Mouse (Mus musculus): ENCODE measurements around the gene Tpbpb.
"Not testable (repeated sequence)": the region's sequence is repeated elsewhere in the genome, so short reads cannot be mapped to it uniquely, and the experiment has no call there.

Gene Tpbpb

DNA sequence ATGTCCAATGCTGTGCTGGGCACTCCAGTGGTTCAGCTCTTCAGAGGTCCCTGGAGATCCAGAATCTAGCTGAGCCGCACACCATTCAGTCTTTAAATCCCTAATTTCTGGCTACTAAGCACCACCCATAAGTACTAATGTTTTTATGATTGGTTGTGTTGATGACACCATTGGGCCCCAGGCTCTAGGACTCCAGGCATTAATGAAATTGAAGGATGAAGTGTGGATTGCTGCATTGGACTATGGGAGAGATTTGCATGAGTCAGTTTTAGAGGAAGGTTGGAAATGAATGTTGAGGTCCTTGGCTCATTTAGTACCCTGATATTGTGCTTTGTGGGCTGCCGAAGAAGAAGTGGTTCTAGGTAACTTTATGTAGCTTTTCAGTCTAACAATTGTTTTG is at the start of gene Tpbpb:
Gene Tpbpb, minus strand, starts transcription at position 101 of the 400 bp plus-strand sequence.
- DNase-seq, result not testable (repeated sequence)

GRCm38 (mm10) chr13:60941884-60942283 is 37.2 kb upstream of the Tpbpb start, which contains the start of gene Tpbpa:
Gene Tpbpa, minus strand, starts transcription at chr13:60941984.
- not testable (repeated sequence) for DNase-seq

- DNase-seq, result no peak
These were observed 31.8 kb upstream of the Tpbpb start, which contains the start of the genes Gm49391 and Ctla2a for GRCm38 (mm10) chr13:60936500-60936901. Gene Gm49391, minus strand, starts transcription at chr13:60936571. Gene Ctla2a, minus strand, starts transcription at chr13:60936625.

- not testable (repeated sequence) for DNase-seq
These were observed 30.8 kb upstream of the Tpbpb start, which contains the start of gene Gm49393 for GRCm38 (mm10) chr13:60935490-60935889. Gene Gm49393, minus strand, starts transcription at chr13:60935590.

- DNase-seq, result no peak
These were observed 7.4 kb downstream of the Tpbpb start, which contains the start of gene Ctla2b for GRCm38 (mm10) chr13:60897328-60897727. Gene Ctla2b, minus strand, starts transcription at chr13:60897447.

GRCm38 (mm10) chr13:60896794-60897193 is 7.9 kb downstream of the Tpbpb start, which contains the start of gene Gm49392:
Gene Gm49392, minus strand, starts transcription at chr13:60896894.
- DNase-seq, result not testable (repeated sequence)

GRCm38 (mm10) chr13:60895406-60896160 is 9.1 kb downstream of the Tpbpb start:
- DNase-seq, result no peak

- DNase-seq, result no peak
These were observed 12.4 kb downstream of the Tpbpb start for GRCm38 (mm10) chr13:60892301-60892700.

DNA sequence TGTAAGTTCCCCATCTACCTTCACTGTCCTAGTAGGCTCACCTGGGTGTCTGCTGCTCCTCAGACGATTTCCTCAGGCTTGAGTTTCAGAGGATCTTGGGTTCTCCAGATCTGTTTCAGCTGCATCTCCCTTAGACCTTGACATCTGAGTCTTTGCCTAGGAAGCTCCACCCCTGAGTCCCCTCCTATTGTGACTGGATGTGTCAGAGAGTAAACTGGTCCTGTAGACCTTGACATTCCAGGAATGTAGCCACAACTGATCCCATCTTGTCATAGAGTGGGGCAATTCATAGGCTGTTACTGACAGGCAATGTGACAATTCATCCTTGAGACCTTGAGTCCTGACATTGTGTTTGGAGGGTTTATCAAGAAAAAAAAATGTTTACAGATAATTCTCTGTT is 40.4 kb downstream of the Tpbpb start, which contains the start of gene 4930486L24Rik:
Gene 4930486L24Rik, minus strand, starts transcription at position 195 of the 400 bp plus-strand sequence.
- no peak for DNase-seq

All from right cerebral cortex, postnatal 4 days (tissue).